Mouse (Mus musculus) liver, embryonic 15.5 days (tissue): ENCODE results near the gene Ly6g5c. TPM values are rescaled to one million over a fixed set of nuclear protein-coding genes. Genes with fewer than 3 reads are reported as not detected.

ENCODE experiments used
- ATAC-seq: fragments of 200-750 bp; cut with Nextera tagmentation; 2 replicates; pipeline ENCODE4 v1.8.0; 2017; ENCODE audit warnings: moderate number of reproducible peaks, mild to moderate bottlenecking, moderate library complexity; ENCODE audit not compliant: insufficient read depth
- H3K27ac ChIP-seq: fragments of 300-500 bp; sonication (generic); replicated peaks from 2 replicates; pipeline ENCODE4 v1.5.1; 2015; ENCODE audit warnings: mild to moderate bottlenecking, inconsistent platforms
- H3K27me3 ChIP-seq: fragments of 300-500 bp; sonication (generic); 2 replicates; pipeline ENCODE4 v1.6.1; 2015; ENCODE audit warnings: mild to moderate bottlenecking, inconsistent platforms
- H3K36me3 ChIP-seq: fragments of 300-500 bp; sonication (generic); replicated peaks from 2 replicates; pipeline ENCODE4 v1.6.1; 2015; ENCODE audit warnings: moderate library complexity, mild to moderate bottlenecking, inconsistent platforms
- H3K4me1 ChIP-seq: fragments of 300-500 bp; sonication (generic); replicated peaks from 2 replicates; pipeline ENCODE4 v1.6.1; 2015; ENCODE audit warnings: inconsistent platforms
- H3K4me2 ChIP-seq: fragments of 300-500 bp; sonication (generic); 2 replicates; pipeline ENCODE4 v1.6.1; 2015; ENCODE audit warnings: moderate library complexity, mild to moderate bottlenecking, inconsistent platforms
- H3K4me3 ChIP-seq: fragments of 300-500 bp; sonication (generic); replicated peaks from 2 replicates; pipeline ENCODE4 v1.5.1; 2015; ENCODE audit warnings: mild to moderate bottlenecking, inconsistent platforms
- H3K9ac ChIP-seq: fragments of 300-500 bp; sonication (generic); 2 replicates; pipeline ENCODE4 v1.6.1; 2015; ENCODE audit warnings: moderate library complexity, mild to moderate bottlenecking, inconsistent platforms
- H3K9me3 ChIP-seq: fragments of 300-500 bp; sonication (generic); replicated peaks from 2 replicates; pipeline ENCODE4 v1.6.1; 2016; ENCODE audit warnings: inconsistent platforms
- WGBS: fragments of 180-500 bp; shearing (Covaris S2); methylation state at CpG from one replicate; pipeline ENCODE4 v1.1.7; 2015; ENCODE audit warnings: mixed read lengths; ENCODE audit not compliant: insufficient replicate concordance; 5-methylcytosine and 5-hydroxymethylcytosine counted together
- polyA plus RNA-seq: library from polyadenylated mRNA; unstranded; fragments of >200 nt; fragmentation: Nextera tagmentation; extraction: Ambion mirVana; gene quantifications from 2 replicates; pipeline ENCODE4 v1.2.1, GENCODE M21; 2015

Gene Ly6g5c
- polyA plus RNA-seq, 1 experiment from 2014 or later: not detected

DNA sequence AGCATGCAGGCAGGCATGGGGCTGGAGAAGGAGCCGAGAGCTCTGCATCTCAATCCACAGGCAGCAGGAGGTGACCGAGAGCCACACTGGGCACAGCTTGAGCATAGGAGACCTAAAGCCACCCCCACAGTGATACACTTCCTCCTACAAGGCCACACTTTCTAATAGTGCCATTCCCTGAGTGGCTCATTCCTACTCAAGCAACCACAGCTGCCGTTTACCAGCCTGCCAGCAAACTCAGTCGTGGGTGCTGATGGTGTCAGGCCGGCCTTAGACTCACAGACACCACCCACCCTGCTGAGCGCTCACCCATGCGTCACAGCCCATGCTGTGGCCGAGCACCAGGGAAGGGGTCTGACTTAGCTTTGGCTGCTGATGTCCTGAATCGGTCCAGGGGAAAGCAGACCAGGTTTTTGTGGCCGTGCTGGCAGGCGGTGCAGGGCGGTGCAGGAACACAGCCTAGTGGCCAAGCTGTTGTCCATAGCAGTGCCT is 10.9 kb upstream of the Ly6g5c start:
- peaks cover 26% of the 10 kb centered on the region for H3K4me1 ChIP-seq
- no peak overlapping the region for H3K9ac ChIP-seq
- no peak overlapping the region for H3K4me2 ChIP-seq
- 82% methylated on average over 12 of the region's 12 CpGs for WGBS
- no peaks in the 10 kb centered on the region for H3K9me3 ChIP-seq
- no peak overlapping the region for H3K27ac ChIP-seq
- peaks cover 99% of the 10 kb centered on the region for H3K36me3 ChIP-seq
- no peak overlapping the region for H3K4me3 ChIP-seq
- no peak for ATAC-seq
- no peaks in the 10 kb centered on the region for H3K27me3 ChIP-seq

- 71% methylated on average over 10 of the region's 10 CpGs for WGBS
- Histone ChIP-seq H3K9ac (no peak overlapping the region), H3K9me3 (no peaks in the 10 kb centered on the region), H3K4me2 (no peak overlapping the region), H3K4me1 (peaks cover 46% of the 10 kb centered on the region), H3K27me3 (no peaks in the 10 kb centered on the region), H3K27ac (no peak overlapping the region), H3K36me3 (peaks cover 81% of the 10 kb centered on the region), H3K4me3 (no peak overlapping the region)
- no peak for ATAC-seq
These were observed 7.8 kb upstream of the Ly6g5c start for GRCm38 (mm10) chr17:35100196-35100765.

DNA sequence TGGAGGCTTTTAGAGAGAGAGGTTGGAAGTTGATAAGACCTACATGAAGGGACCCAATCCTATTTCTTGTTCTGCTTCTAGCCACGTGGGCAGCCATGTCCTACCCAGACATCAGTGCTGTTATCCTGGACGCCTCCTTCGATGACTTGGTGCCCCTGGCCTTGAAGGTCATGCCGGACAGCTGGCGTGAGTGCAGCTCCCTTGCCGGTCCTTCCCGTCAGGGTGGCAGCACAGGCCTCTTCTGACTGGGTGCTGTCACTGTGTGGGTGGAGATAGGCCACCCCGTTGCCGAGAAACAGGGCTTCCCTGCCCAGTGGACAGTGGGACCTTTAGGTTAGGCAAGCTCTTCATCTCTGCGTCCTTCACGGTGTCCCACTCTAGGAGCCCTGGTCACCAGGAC is 6.9 kb upstream of the Ly6g5c start:
- ATAC-seq: no peak
- WGBS: 86% methylated on average over 11 of the region's 11 CpGs
- Histone ChIP-seq H3K9ac (no peak overlapping the region), H3K36me3 (peaks cover 73% of the 10 kb centered on the region), H3K27ac (no peak overlapping the region), H3K4me2 (no peak overlapping the region), H3K27me3 (no peaks in the 10 kb centered on the region), H3K9me3 (no peaks in the 10 kb centered on the region), H3K4me3 (no peak overlapping the region), H3K4me1 (peaks cover 55% of the 10 kb centered on the region)

- Histone ChIP-seq H3K27me3 (no peaks in the 10 kb centered on the region), H3K9ac (no peak overlapping the region), H3K36me3 (peaks cover 61% of the 10 kb centered on the region), H3K27ac (peak overlapping the region; percentile 87; the same call in 1 of the 2 replicates), H3K4me2 (no peak overlapping the region), H3K4me3 (no peak overlapping the region), H3K4me1 (peaks cover 57% of the 10 kb centered on the region), H3K9me3 (no peaks in the 10 kb centered on the region)
- WGBS: 79% methylated on average over 8 of the region's 8 CpGs
- ATAC-seq: no peak
These were observed 5.8 kb upstream of the Ly6g5c start for GRCm38 (mm10) chr17:35102299-35102698.

DNA sequence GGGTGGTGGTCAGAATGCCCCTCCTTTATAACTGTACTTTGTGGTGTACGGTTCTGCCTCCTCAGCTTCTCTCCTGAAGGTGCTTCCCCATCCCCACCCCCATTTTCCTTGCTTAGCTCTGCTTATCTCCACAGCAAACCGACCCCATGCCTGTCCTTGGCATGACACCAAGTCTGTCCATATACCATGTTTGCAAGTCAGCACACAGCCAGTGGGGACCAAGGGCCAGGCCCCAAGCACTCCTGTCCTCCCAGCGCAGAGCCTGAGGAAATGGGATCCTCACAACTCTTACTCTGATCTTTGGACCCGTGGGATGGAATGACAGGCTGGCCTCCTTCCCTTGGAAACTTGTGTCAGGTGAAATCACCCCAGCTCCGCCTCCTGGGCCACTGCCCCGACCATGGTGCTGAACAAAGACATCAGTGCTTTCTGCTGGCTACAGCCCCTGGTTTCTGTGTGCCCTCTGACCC is 4.8 kb upstream of the Ly6g5c start:
- Histone ChIP-seq H3K4me2 (no peak overlapping the region), H3K9me3 (no peaks in the 10 kb centered on the region), H3K4me1 (peaks cover 57% of the 10 kb centered on the region), H3K27ac (peak overlapping the region; percentile 87), H3K9ac (no peak overlapping the region; the same call in 1 of the 2 replicates), H3K36me3 (peaks cover 52% of the 10 kb centered on the region), H3K27me3 (no peaks in the 10 kb centered on the region), H3K4me3 (no peak overlapping the region)
- WGBS: 51% methylated on average over 6 of the region's 6 CpGs
- no peak; the same call in 1 of the 2 replicates for ATAC-seq

DNA sequence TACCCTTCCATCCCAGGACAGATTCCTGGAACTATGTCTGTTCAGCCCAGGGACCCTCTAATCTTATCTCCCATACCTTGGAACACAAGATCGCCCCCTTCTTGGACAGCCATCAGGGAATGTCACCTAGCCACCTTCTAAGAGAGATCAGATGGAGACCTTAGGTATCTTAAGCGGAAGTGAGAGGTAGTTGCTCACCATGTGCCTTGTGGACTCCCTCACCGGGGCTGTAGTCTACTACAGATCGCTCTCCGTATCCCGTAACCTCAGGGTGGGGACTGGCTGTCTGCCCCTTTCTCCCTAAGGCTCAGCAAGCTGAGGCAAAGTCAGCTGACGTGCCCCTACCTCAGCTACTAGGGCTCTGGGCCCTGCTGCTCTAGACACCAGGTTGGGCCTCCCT is 4.0 kb upstream of the Ly6g5c start:
- H3K27ac ChIP-seq: peak overlapping the region; percentile 87
- H3K36me3 ChIP-seq: peaks cover 43% of the 10 kb centered on the region
- H3K4me2 ChIP-seq: peak overlapping the region; percentile 49
- H3K4me3 ChIP-seq: no peak overlapping the region
- peak overlapping the region; percentile 31; the same call in 1 of the 2 replicates for H3K9ac ChIP-seq
- peaks cover 57% of the 10 kb centered on the region for H3K4me1 ChIP-seq
- WGBS: 54% methylated on average over 7 of the region's 7 CpGs
- H3K9me3 ChIP-seq: no peaks in the 10 kb centered on the region
- H3K27me3 ChIP-seq: no peaks in the 10 kb centered on the region
- no peak for ATAC-seq

- Histone ChIP-seq H3K36me3 (peaks cover 38% of the 10 kb centered on the region), H3K27ac (peak overlapping the region; percentile 87), H3K9ac (peak overlapping the region; percentile 31), H3K27me3 (no peaks in the 10 kb centered on the region), H3K9me3 (no peaks in the 10 kb centered on the region), H3K4me3 (0 out of 2 replicates have a peak overlapping the region, but pooled peaks have one; percentile 1), H3K4me1 (peaks cover 57% of the 10 kb centered on the region), H3K4me2 (peak overlapping the region; percentile 49)
- 28% methylated on average over 6 of the region's 6 CpGs for whole genome bisulfite sequencing
- ATAC-seq: peak; percentile 86
These were observed 3.3 kb upstream of the Ly6g5c start for GRCm38 (mm10) chr17:35104754-35105153.

DNA sequence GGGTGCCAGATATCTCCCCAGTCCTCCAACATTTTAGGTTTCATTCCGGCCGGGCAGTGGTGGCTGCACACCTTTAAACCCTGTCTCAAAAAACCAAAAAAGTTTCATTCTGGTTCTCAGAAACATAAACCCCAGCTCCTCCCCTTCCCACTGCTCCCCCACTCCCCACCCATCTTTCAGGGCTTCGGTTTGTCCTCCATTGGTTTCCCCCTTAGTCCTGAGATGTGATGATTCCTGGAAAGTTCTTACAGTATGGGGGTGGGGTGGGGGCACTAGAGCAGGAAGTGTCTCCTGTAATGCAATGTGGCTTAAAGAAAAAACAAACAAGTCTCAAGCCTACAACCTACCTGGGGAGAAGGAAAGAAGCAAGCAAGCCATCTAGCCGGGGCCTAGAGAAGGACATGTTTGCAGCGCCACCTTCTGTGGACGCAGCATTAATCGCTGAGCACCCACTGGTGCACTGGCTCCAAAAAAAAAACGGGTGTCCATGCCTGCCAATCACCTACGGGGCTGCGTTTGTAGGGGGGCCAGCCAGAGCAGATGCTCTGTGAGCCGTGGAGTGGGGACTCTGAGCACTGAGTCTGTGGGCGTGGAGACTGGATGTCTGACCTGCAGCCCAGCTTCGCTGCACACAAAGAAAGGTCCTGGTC is 2.2 kb upstream of the Ly6g5c start:
- Histone ChIP-seq H3K27me3 (0 out of 2 replicates have a peak, but pooled peaks cover 3% of the 10 kb centered on the region), H3K9ac (peak overlapping the region; percentile 2; the same call in 1 of the 2 replicates), H3K4me3 (no peak overlapping the region), H3K9me3 (no peaks in the 10 kb centered on the region), H3K4me1 (peaks cover 47% of the 10 kb centered on the region), H3K36me3 (peaks cover 26% of the 10 kb centered on the region), H3K4me2 (peak overlapping the region; percentile 9; the same call in 1 of the 2 replicates), H3K27ac (peak overlapping the region; percentile 87)
- WGBS: 23% methylated on average over 13 of the region's 13 CpGs
- no peak for ATAC-seq

DNA sequence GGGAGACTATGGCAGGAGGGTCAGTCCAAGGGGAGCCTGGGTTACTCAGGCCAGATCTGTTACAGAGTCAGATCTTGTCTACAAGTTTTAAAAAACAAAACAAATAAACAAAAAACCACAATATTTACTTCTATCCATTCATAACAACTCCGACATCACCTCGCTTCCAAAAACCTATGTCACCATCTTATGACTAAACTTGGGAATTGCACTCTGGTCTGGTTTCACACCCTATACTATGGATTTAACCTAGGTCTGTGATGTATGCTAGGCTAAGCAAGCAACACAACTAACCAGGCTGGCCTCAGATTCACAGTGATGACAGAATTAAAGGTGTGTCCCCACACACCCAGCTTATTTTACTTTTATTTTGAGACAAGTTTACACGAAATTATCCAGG is 1.6 kb upstream of the Ly6g5c start:
- peaks cover 47% of the 10 kb centered on the region for H3K4me1 ChIP-seq
- ATAC-seq: no peak

DNA sequence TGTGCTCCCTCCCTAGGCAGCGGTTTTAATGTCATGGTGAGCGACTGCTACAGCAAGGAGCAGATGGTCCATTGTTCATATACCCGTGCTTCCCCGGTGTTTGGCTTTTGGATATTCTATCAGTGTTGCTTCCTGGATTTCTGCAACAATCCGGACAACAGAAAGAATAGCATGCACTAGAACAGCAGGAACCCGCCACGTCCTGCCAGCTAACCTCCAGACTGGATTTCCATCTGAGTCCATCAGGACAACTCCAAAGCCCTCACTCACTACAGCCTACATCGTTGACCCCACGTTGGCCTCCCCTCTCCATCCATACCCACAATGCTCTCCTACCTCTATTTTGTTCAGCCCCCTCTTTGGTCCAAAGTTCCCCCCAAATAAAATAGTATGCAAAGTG is 3.7 kb downstream of the Ly6g5c start:
- Histone ChIP-seq H3K27me3 (0 out of 2 replicates have a peak, but pooled peaks cover 4% of the 10 kb centered on the region), H3K27ac (no peak overlapping the region), H3K4me3 (no peak overlapping the region), H3K36me3 (peaks cover 28% of the 10 kb centered on the region), H3K4me2 (no peak overlapping the region), H3K4me1 (peaks cover 3% of the 10 kb centered on the region; the same call in 1 of the 2 replicates), H3K9me3 (no peaks in the 10 kb centered on the region), H3K9ac (no peak overlapping the region)
- 65% methylated on average over 9 of the region's 9 CpGs for WGBS
- no peak for ATAC-seq

More for the DNA sequence above, 1.6 kb upstream of the Ly6g5c start:
- Histone ChIP-seq H3K9me3 (no peaks in the 10 kb centered on the region), H3K27ac (no peak overlapping the region), H3K36me3 (peaks cover 20% of the 10 kb centered on the region), H3K4me2 (no peak overlapping the region), H3K9ac (no peak overlapping the region), H3K4me3 (no peak overlapping the region), H3K27me3 (0 out of 2 replicates have a peak, but pooled peaks cover 4% of the 10 kb centered on the region)
- WGBS: 56% methylated on average over 3 of the region's 3 CpGs
